Mouse (Mus musculus): ENCODE results near the gene Gm9602. TPM values are rescaled to one million over a fixed set of nuclear protein-coding genes. Genes with fewer than 3 reads are reported as not detected.
"Not testable (repeated sequence)": the region's sequence is repeated elsewhere in the genome, so short reads cannot be mapped to it uniquely, and the experiment has no call there.

Gm9602 gene
- not detected in 2 replicates for polyA plus RNA-seq (2016; fragmentation: Nextera tagmentation; extraction: Ambion mirVana)

DNA sequence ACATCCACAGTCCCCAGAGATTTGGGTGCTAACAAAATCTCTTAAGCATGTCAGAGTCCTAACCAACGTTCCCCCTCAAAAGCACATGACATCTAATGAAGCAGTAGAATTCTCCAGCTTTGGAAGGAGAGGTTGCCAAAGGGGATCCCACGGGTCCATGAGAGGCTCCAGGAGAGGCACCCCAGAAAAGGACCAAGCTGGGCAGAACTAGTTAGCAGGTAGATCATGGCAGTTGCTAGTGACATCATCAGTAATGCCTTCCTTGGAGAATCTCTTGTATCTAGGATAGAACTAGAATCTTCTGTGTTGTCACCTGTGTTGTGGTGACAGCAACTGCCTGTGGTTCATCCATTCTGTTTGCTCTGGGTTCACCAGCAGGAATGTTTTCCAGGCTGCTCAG is at the start of gene Gm9602:
TSS of gene Gm9602 (plus strand) at position 301 of the 400 bp plus-strand sequence.
- WGBS: 63% methylated on average over 1 of the region's 2 CpGs
- not testable (repeated sequence) for H3K9me3 ChIP-seq; H3K9ac ChIP-seq (replicated peaks); H3K27me3 ChIP-seq; H3K4me1 ChIP-seq; H3K27ac ChIP-seq (replicated peaks); H3K4me3 ChIP-seq; H3K4me2 ChIP-seq (replicated peaks); H3K36me3 ChIP-seq; ATAC-seq (ENCODE audit: low FRiP score, low read depth)

- not testable (repeated sequence) for H3K4me1 ChIP-seq, H3K9me3 ChIP-seq
- WGBS: 78% methylated on average over 6 of the region's 6 CpGs
Measured at GRCm38 (mm10) chr14:4806421-4806820, 30.3 kb downstream of the Gm9602 start.

DNA sequence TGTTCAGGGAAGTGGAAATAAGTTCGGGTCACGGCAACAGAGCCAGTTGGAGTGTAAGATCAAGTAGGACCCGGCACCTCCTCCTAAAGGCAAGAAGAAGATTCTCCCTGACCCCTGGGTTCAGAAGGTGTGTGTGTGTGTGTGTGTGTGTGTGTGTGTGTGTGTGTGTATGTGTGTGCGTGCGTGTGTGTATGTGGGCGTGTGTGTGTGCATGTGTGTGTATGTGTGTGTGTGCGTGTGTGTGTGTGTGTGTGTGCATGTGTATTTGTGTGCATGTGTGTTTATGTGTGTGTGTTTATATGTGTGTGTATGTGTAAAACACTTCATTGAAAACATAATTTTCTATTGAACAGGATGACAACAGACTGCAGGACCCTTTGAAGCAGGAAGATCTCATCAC is 45.8 kb downstream of the Gm9602 start:
- not testable (repeated sequence) for ATAC-seq (ENCODE audit: low FRiP score, low read depth); H3K27me3 ChIP-seq; H3K9me3 ChIP-seq; H3K4me1 ChIP-seq; H3K9ac ChIP-seq (replicated peaks); H3K4me2 ChIP-seq (replicated peaks); H3K4me3 ChIP-seq; H3K27ac ChIP-seq (replicated peaks); H3K36me3 ChIP-seq
- 90% methylated on average over 4 of the region's 7 CpGs for WGBS

More at GRCm38 (mm10) chr14:4806421-4806820, 30.3 kb downstream of the Gm9602 start:
- not testable (repeated sequence) for H3K36me3 ChIP-seq; H3K4me2 ChIP-seq (replicated peaks); H3K27me3 ChIP-seq; ATAC-seq (ENCODE audit: low FRiP score, low read depth); H3K4me3 ChIP-seq; H3K9ac ChIP-seq (replicated peaks); H3K27ac ChIP-seq (replicated peaks)

Other genes with a start within 250 kb of the Gm9602 start
- gene Gm3047, start 220.9 kb upstream of the Gm9602 start, polyA plus RNA-seq (2016; fragmentation: Nextera tagmentation; extraction: Ambion mirVana): not detected in 2 replicates
- gene Gm8159, start 144.0 kb upstream of the Gm9602 start, polyA plus RNA-seq (2016; fragmentation: Nextera tagmentation; extraction: Ambion mirVana): not detected in 2 replicates
- gene Gm3239, start 112.1 kb upstream of the Gm9602 start, polyA plus RNA-seq (2016; fragmentation: Nextera tagmentation; extraction: Ambion mirVana): 0.22 TPM in 1 of 2 replicates, not detected in the other
- gene Gm7876, start 67.1 kb upstream of the Gm9602 start, polyA plus RNA-seq (2016; fragmentation: Nextera tagmentation; extraction: Ambion mirVana): not detected in 2 replicates
- gene Gm3252, start 49.6 kb upstream of the Gm9602 start, polyA plus RNA-seq (2016; fragmentation: Nextera tagmentation; extraction: Ambion mirVana): 0.55 and 0.68 TPM in 2 replicates
- not detected in 2 replicates for gene Gm3269, start 61.8 kb downstream of the Gm9602 start, polyA plus RNA-seq (2016; fragmentation: Nextera tagmentation; extraction: Ambion mirVana)
- gene Gm3264, start 79.2 kb downstream of the Gm9602 start, polyA plus RNA-seq (2016; fragmentation: Nextera tagmentation; extraction: Ambion mirVana): 0.60 and 1.9 TPM in 2 replicates
- not detected in 2 replicates for gene Gm3278, start 116.1 kb downstream of the Gm9602 start, polyA plus RNA-seq (2016; fragmentation: Nextera tagmentation; extraction: Ambion mirVana)
- not detected in 2 replicates for gene Gm8297, start 207.6 kb downstream of the Gm9602 start, polyA plus RNA-seq (2016; fragmentation: Nextera tagmentation; extraction: Ambion mirVana)
- gene Gm3298, start 239.6 kb downstream of the Gm9602 start, polyA plus RNA-seq (2016; fragmentation: Nextera tagmentation; extraction: Ambion mirVana): not detected in 2 replicates